Mouse (Mus musculus): Measurements from ENCODE around the gene Atp10a.
A peak's percentile ranks its signal among the peaks of the same experiment; 100 is the strongest.

Gene Atp10a

DNA sequence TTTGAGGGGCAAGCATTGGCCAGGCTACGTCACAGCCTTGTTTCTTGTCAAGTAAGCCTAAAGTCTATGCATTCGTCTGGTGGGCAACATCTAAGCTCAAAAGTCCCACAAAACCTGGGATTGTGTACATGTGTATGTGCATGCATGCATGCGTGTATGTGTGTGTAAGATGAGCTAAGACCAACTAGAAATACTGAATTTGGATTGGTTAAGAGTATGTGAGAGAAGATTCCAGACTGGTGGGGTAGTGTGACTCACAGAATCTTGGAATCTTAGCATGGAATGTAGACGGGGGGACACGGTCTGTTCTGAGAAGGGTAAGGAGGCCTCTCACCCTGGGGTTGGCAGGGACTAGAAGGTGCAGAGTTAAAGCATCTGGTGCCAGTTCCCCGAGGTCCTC lies at the start of gene Atp10a:
Gene Atp10a (plus strand): TSS at position 301 of the 400 bp plus-strand sequence.
- no peak for DNase-seq (ENCODE audit: low spot score in 2 of 2)

DNA sequence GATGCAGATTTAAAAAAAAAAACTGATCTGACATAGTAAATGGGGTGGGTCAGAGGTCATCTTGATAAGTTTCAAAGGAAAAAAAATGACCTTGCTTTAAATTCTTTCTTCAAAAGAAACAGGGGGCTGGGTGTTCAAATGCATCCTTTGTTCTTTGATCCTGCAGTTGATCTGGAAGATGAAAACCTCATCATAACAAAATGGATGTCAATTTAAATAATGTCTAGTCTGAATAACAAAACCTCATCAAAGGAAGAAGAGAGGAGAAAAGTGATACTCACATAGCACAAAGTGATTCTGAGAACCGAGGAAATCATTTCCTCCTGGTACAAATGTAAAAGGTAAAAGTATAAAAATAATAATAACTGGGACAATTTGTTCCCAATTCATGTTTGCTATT lies 37.9 kb upstream of the Atp10a start:
- DNase-seq (ENCODE audit: low spot score in 2 of 2), result no peak

DNA sequence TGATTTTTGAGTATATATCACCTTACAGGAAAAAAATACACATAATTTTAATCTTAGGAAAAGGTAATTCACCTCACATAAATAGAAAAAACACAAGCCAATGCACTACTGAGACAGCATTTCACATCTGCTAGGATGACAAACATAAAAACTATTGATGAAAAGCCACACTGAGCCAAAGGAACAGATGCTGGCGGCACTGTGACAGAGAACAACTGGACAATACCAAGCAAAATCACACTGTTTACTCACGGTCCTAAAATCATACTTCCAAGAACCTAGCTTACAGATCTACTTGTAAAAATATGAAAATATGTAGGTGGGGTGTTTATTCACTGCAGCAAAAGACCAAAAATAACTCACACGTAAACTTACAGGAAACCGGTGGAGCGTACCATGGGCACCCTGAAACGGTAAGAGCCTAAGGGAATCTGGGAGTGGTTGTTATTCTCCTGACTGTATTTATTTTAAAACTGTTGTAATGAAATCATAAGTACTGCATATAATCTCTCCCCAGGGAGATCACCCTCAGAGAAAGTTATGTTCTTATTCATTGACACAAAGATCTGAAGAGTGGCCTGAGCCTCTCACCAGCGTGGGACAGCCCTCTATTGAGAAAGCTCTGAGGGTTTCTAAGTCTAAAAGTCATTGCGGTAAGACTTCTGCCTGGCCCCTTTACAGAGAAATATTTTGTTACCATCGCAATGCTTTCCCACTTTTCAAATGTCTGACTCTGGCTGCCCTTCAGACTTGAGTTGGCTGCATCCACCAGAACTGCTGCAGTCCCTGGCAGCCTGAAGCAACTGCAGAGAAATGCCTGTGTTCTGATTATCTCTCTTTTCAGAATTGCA lies 29.4 kb upstream of the Atp10a start:
- DNase-seq (ENCODE audit: low spot score in 2 of 2), result no peak

DNA sequence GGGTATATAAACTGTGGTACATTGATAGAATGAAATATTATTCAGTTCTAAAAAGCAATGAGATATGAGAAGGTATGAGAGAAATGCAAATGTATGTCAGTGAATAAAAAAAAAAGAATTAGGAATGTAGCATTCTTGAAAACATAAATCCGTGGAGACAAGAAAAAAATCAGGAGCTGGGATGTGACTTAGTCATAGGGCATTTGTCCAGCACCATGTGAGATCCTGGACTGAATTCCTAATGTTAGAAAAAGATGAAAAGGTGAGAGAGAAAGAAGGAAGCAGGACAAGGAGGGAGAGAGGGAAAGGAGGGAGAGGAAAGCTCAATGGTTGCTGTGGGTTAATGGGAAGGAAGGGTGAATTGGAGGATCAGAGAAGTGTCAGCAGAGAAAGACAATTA lies 28.6 kb upstream of the Atp10a start:
- DNase-seq (ENCODE audit: low spot score in 2 of 2), result no peak

DNA sequence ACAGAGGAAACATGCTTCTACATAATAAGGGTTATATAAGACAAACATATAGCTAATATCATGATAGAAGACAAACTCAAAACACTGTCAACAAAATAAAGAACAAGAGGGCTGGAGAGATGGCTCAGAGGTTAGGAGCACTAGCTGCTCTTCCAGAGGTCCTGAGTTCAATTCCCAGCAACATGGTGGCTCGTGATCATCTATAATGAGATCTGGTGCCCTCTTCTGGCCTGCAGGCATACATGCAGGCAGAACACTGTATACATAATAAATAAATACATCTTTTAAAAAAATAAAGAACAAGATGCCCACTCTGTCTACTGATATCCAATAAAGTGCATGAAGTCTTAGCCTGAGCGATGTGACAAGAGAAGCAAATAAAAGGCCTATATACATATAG lies 26.7 kb upstream of the Atp10a start:
- DNase-seq (ENCODE audit: low spot score in 2 of 2), result no peak

DNA sequence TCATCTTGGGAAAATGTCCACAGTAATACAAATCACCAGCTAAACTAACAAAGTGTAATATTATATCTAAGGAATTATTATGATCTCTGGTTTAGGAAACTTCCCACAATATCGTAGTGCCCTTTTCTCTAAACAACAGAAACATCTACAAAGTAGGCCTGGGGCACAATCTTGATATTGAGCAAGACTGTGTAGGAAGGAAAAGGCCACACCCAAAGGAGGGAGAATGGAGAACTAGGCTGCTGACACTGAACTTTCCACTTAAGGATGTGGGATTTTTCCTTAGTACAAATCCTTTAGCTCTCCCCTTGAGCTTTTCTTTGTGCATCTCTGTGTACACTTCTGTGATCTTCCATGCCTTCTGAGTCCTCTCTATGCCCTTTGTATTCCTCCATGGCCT lies 22.3 kb upstream of the Atp10a start:
- DNase-seq (ENCODE audit: low spot score in 2 of 2), result no peak

DNA sequence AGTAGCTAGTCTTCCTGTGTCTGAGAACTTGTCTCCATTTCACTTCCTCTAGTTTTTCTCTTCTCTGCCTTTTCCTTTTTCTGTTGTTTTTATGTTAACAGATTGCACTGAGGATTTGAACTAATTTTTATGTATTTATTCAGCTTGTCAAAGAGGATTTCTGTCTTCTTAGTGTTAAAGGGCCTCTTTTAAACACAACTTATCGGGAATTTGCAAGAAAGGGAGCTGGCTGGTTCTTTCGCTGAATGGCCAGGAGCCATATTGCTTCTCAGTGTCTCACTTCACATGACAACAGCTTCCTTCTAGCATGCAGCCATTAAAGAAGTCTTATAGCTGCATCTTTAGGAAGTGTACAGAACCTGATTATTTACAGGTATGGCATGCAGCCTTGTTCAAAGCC lies 16.3 kb upstream of the Atp10a start:
- DNase-seq (ENCODE audit: low spot score in 2 of 2), result no peak

DNA sequence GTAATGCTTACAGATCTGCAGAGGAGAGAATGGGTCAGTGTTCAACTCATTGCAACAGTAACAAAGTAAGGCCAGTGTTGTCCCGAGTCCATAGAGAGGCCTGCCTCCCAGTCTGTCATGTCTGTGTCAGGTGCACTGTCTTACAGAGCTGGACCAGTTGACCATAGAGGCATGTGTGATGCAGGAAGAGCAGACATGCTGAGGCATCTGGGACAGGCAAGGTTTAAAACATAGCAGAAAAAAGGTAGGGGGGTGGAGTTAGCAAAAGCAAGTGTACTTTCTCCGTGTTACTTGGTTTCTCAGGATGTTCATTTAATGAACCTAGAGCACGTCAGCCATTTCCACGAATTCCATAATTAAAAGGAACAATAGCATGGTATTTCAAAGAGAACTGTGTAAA lies 15.5 kb upstream of the Atp10a start:
- DNase-seq (ENCODE audit: low spot score in 2 of 2), result no peak

DNA sequence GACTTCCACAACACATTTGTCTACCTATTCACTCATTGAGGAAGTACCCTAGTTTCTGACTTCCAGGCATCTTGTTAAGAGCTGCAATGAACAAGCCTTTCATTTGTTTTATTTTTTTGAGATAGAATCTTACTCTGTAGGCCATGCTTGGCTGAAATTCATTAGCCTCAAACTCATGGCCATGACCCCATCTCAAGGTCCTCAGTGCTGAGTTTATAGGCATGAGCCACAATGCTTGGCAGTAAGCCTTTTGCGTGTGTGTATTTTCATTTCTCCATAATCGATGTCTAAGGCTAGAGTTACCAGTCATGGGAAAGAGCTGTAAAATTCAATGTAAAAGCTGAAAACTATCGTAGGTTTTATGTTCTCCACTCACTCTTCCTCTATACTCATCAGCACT lies 14.1 kb upstream of the Atp10a start:
- no peak for DNase-seq (ENCODE audit: low spot score in 2 of 2)

DNA sequence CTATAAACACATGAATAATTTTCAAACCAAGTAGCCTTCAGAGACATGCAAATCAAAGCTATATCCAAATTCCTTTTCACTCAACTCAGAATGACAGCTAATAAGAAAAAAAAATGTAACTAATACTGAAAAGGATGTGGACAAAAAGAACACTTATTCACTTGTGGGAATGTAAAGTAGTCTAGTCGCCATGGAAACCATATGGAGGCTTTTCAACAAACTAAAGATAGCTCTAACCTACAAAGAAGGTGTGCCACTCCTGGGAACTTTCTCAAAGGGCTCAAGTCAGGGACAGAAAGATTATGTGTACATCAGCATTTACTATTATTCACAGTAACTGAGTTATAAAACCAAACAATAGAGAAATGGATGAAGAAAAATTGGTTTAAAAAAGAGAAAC lies 8.6 kb upstream of the Atp10a start:
- no peak for DNase-seq (ENCODE audit: low spot score in 2 of 2)

DNA sequence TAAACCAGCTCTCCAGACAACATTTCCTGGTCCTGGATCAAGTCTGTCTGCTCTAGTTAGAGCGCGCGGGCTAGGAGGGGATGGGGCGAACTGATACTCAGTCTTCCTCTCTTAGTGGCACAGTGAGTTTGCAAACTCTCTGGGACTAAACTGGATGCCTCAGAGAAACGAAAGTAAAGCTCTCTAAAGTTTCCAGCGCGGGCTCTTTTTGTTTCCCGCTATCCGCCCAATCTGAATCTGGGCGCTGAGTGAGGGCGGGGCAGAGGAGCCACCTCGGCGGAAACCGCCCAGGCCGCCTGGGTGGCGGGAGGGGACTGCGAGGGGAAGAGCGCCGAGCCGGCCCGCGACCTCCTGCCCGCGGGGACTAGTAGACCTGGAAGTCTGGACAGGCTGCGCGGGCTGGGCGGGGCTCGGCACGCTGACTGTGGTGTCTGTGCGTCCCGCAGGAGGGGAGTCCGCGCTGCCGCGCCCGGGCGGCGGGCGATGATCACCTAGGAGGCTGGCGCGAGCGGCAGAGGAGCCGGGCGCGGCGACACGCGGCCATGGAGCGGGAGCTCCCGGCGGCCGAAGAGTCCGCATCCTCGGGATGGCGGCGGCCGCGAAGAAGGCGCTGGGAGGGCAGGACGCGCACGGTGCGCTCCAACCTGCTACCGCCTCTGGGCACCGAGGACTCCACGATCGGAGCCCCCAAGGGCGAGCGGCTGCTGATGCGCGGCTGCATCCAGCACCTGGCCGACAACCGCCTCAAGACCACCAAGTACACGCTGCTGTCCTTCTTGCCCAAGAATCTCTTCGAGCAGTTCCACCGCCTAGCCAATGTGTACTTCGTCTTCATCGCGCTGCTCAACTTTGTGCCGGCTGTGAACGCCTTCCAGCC lies 2.2 kb downstream of the Atp10a start:
- DNase-seq (ENCODE audit: low spot score in 2 of 2), result peak in 1 of 2 experiments; percentile 8

DNA sequence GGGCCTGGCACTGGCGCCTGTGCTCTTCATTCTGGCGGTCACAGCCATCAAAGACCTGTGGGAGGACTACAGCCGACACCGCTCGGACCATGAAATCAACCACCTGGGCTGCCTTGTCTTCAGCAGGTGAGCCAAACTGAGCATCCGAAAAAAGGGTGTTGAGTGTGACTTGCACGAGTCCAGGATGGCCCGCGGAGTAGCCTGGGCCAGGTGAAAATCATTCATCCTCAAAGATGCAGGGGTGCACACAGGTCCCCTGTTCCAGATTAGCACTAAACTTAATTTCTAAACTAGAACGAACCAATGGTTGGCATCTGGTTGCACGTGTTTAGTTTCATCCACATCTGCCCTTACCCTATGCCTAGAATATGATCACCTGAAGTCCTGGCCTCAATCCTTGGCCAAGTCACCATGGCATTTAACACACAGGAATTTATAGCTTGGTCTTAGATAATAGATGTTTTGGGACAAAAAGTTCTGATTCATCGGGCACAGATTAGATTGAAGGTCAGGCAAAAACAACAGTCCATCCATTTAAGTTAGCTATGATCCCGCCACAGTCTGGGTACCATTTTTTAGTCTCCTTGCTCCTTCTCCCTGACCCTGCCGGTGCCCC lies 2.9 kb downstream of the Atp10a start:
- DNase-seq (ENCODE audit: low spot score in 2 of 2), result no peak

DNA sequence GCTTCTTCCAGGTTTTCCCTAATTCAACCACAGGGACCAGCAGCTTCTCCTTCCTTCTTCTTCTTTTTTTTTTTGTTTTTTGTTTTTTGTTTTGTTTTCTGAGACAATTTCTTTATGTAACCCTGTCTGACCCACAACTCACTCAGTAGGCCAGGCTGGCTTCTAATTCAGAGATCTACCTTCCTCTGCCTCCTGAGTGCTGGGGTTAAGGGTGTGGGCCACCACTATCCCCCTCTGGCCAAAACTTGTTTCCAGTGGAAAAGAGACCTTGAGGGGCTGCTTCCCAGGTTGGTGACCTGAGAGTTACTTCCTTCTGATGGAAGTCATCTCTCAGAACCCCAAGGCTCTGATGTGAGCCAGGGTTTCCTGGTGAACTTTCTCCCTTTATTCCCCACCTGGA lies 4.1 kb downstream of the Atp10a start:
- DNase-seq (ENCODE audit: low spot score in 2 of 2), result no peak

DNA sequence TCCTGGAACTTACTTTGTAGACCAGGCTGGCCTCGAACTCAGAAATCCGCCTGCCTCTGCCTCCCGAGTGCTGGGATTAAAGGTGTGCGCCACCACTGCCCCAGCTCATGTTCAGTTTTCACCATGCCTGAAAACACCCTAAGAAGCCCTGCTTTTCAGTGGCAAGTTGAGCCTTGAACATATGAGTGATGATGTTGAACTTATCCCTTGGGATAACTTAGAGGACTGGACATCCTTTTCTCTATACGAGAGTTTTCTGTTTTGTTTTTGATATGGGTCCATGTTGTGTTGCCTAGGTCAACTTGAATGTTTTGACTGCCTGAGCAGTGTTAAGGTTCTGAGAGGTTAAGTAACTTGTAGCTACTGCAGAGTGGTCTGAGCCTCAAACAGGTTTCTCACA lies 4.7 kb downstream of the Atp10a start:
- no peak for DNase-seq (ENCODE audit: low spot score in 2 of 2)

DNA sequence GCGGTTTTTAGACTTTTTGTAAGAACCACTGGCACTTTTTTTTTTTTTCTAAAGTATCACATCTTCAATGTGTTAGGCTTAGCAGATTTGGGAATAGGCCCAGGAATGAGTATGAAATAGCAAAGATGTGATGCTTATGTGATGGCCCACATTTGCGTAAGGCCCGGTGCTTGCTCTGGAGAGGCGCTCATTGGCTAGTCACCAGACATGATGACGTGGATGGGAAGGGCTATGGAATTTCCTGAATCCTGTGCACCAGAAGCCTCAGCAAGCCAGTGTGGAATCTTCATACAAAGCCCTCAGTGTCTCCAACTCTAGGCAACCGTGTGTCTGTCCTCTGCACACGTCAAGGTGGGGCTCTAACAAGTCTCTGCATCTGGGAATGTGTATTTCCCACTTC lies 5.1 kb downstream of the Atp10a start:
- no peak for DNase-seq (ENCODE audit: low spot score in 2 of 2)

DNA sequence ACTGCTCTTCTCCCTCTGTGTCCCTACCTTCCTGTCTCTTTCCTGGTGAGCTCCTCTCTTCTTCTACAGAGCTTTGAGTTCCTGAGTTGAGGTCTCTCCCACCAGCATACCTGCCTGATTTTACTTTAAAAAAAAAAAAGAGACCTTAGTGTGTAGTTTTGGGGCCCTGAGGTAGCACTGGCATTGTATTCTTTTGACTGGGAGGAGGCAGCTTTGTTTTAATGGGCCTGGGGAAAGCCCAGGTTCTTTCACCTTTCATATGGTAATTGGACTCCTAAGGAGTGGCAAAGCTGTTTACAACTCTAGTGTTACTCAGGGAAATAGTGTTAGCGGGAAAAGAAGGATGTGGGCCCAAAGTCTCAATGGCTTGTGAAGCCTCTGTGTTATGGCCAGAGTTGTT lies 12.7 kb downstream of the Atp10a start:
- DNase-seq (ENCODE audit: low spot score in 2 of 2), result no peak

DNA sequence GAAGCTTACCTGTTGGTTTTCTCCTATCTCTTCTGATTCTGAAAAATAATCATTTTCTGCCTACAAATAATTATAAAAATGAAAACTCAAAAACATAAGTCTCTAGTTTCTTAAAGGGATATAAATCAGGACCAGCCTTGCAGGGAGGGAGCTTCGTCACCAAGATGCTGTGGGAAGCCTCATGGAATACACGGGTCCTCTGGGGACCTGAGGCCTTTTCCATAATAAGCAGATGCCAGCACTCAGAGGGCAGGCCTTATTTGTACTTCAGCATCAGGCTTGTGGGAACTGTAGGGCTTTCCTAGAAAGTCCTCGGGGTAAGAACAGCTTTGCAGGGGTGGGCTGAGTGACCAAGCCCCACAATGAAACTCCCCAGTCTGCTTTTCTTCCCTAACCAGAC lies 20.1 kb downstream of the Atp10a start:
- DNase-seq (ENCODE audit: low spot score in 2 of 2), result no peak

DNA sequence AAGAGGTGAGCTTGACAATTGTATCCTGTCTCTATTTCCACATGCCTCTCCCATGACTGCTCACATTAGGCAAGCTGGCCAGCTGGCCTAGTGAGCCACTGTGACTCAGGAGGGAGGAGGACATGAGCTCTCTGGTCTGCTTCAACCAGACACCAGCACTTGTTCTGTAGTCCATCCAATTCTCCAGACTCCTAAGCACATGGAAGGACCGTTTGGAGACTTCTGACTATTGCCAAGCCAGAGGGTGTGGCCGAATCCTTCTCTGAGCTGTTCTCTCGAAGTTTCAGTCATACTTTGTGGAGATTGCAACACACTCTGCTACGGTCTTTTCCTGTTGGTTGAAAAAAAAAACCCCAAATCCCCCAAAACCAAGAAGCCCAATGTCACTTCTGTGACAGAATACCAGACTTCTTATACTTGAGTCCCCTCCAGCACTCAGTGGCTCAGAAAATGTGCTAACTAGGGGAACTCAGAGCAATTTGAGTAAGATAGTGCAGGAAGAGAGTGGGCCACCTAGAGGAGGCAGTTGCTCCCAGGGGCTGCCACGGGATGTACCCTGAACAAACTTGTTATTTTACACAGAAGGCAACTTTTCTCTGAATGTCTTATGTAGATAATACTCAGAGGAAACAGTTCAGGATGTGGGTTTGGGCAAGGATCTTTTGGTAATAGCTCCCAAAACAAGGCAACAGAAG lies 21.3 kb downstream of the Atp10a start:
- no peak for DNase-seq (ENCODE audit: low spot score in 2 of 2)

DNA sequence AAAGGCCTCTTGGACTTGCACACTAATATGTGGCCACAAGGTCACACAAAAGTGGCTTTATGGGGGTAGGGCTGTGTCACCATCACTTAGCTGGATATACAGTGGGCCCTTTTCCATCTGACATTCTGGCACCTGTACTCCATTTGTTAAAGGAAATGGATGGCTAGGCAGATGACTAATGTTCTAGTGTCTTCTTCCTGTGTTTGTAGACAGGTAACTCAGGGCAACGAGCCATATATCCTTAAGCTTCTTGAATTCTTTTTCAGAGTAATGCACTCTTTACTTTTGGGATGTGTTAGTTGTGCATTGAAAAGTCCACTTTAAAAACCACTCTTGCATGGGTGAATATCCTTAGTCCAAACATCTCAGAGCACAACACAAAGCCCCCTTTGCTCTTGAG lies 30.0 kb downstream of the Atp10a start:
- no peak for DNase-seq (ENCODE audit: low spot score in 2 of 2)

DNA sequence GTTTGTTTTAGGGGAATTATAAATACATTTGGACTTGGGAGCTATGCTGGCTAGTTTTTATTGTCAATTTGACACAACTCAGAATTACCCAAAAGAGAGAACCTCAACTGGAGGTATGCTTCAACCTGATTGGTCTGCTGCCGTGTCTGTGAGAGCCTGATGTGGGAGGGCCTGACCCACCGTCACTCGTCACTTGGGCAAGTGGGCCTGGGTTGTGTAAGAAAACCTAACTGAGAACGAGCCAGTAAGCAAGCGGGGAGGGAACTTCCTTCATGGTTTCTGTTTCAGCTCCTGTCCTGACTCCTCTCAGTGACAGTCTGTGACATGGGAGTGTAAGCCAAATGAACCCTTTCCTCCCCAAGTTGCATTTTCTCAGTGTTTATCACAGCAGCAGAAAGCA lies 30.6 kb downstream of the Atp10a start:
- no peak for DNase-seq (ENCODE audit: low spot score in 2 of 2)

DNA sequence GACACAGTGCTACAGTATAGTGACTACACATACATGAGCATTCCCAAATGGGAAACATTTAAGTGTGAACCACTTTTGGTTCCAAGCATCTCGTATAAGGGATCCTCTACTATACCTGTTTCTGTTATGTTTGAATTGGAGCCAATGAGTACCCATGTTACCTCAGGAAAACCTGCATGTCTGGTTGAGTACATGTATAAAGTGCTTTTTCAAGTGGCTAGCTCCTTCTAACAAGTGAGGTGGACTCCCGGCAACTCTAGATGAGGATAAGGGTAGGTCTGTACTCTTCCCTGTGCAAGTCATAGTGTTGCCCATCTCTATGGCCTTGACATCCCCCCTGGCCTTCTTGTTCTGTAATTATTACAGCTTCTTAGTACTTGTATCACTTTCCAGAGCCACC lies 31.0 kb downstream of the Atp10a start:
- no peak for DNase-seq (ENCODE audit: low spot score in 2 of 2)

Measured in frontal cortex, postnatal 14 days (tissue).